Mouse (Mus musculus): ENCODE data around the gene Cped1.

DNA sequence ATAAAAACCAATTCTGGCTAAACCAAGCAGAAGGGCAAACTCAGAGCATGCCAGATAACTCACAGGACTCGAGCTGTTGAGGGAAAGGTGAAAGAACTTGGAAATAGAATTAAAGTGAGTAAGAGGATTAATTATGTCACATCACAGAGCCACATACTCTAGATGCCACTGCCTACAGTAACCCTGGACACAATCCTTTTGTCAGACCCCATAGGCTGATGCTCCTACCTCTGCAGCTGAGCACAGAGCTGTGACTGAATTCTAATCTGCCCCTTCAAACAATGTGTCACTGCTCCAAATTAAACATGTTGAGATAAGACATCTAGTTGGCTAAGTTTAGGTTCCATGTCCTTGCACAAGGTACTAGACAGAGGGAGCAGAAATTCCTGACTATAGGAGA is 176.2 kb downstream of the Cped1 start:
- TF ChIP-seq CTCF (IDR thresholded peaks at IDR 0.05; ENCODE audit: low read depth) (no peak), EP300 (optimal IDR thresholded peaks at IDR 0.05) (no peak)
